Mouse (Mus musculus) megakaryocyte, adult 5-6 weeks (primary cell): ENCODE measurements around the gene Loxl4. TPM values are rescaled to one million over a fixed set of nuclear protein-coding genes. Genes with fewer than 3 reads are reported as not detected.

Experiments used
- ATAC-seq: 2 replicates; pipeline ENCODE4 v1.8.0; 2016; ENCODE audit warnings: mild to moderate bottlenecking, inconsistent platforms; ENCODE audit not compliant: poor library complexity, severe bottlenecking
- total RNA-seq, 2 experiments: library from RNA; stranded (forward) in 1 of 2; stranded (reverse) in 1 of 2; fragments of 153-499, 151-499 nt in 1 of 2; fragments of 221-1000, 200-1000 nt in 1 of 2; gene quantifications; 2 replicates each; pipeline versions ENCODE4 v1.2.3 to v1.2.4; 2015 to 2017

The Loxl4 gene
- total RNA-seq, 2 experiments from 2014 or later, result not detected

DNA sequence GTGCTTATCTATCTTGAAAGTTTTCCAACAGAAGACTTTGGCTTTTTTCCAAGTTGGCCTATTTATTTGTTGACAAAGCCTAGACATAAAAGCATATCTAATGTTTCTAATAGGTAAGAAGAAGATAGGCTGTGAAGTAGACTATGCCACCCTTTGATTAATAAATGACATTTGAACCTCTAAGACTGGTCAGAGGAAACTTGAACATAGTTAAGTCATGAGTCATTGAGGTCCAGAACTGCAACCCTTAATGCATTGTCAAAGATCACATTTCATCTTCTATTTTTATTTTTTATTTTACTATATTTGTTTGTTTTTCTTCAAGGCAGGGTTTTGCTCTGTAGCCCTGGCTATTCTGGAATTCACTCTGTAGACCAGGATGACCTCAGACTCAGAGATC, 45.6 kb downstream of the Loxl4 start:
- no peak for ATAC-seq

DNA sequence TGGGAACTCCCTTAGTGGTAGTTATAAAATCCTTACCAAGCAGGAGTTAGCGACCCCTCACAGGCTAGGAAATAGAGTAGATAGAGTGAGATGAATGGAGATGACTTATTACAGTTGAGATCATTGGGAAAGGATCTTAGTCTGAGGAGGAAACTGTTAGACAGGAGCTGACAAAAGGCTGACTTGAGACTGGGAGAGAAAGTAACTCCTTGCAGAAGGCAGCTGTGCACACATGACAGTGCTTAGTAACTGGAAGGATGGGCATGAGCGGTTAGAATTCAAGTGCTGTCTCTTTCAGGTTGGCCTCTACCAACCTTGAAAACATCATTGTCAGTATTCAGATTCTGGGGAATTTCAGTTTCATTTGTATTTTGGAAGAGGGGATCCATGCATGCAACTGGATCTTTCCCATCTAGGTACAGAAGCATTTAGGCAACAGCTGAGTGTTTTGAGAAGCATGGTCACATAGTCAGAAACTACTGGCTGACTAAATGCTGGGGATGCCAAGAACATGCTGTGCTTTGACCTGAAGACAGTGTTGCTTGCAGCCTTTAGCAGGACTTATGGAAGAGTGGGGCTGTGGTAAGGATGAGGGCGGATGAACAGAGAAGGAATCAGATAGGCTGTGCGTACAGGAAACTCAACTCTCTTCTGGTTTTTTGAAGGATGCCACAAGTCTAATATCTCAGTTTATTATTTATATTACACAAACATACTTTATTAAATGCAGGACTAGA, 46.2 kb downstream of the Loxl4 start:
- ATAC-seq, result no peak

GRCm38 (mm10) chr19:42563726-42564270, 48.8 kb downstream of the Loxl4 start:
- ATAC-seq, result no peak

DNA sequence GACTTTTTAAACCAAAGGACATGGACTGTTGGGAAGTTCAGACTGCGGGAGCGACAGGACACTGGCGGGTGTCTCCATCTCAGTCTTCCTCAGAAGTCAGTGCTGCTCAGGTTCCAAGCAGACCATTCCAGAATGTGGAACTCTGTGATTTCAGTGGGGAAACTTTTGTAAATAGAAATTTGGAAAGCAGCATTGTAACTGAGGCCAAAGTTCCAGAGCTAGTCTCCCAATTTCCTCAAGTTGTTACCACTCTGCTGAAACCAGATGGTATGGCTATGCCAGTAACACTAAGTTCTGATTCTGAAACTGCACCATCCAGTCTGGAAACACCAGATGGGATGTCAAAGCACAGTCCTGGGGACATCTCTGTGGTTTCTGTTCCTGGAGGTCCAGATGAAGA, 49.6 kb downstream of the Loxl4 start:
- no peak for ATAC-seq

GRCm38 (mm10) chr19:42561991-42562390, 50.6 kb downstream of the Loxl4 start:
- ATAC-seq, result no peak

DNA sequence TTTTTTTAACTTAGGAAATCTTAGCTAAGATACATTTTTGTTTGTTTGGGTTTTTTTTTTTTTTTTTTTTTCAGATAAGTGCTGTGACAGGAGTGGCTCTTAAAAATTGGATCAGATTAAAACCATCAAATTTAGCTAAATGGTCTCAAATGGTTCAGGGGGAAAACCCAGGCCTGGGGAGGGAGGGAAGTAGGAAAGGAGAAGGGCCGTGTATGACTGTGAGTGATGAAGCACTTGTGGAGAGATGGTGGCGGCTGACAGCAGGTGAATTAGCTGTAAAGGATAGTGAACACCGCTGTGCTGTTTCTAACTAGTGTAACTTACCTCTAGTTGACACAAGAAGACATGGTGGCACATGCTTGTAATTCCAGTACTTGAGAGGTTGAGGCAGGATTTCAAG, 53.9 kb downstream of the Loxl4 start:
- no peak for ATAC-seq

Other genes with a start within 250 kb of the Loxl4 start
- gene Crtac1, start 181.0 kb downstream of the Loxl4 start, total RNA-seq (2015), result 1.2 and 2.6 TPM in 2 replicates
- gene Crtac1, start 181.0 kb downstream of the Loxl4 start, total RNA-seq (2017), result not detected in 2 replicates
- gene R3hcc1l, start 94.1 kb downstream of the Loxl4 start, total RNA-seq (2015), result 30.8 and 38.5 TPM in 2 replicates
- 40.5 and 49.2 TPM in 2 replicates for gene R3hcc1l, start 94.1 kb downstream of the Loxl4 start, total RNA-seq (2017)
- gene Pyroxd2, start 140.0 kb upstream of the Loxl4 start, total RNA-seq (2015), result 0.98 and 1.5 TPM in 2 replicates
- gene Pyroxd2, start 140.0 kb upstream of the Loxl4 start, total RNA-seq (2017), result 0.40 and 2.0 TPM in 2 replicates
- gene Hps1, start 167.2 kb upstream of the Loxl4 start, total RNA-seq (2015), result 10.5 and 14.2 TPM in 2 replicates
- 14.3 and 23.3 TPM in 2 replicates for gene Hps1, start 167.2 kb upstream of the Loxl4 start, total RNA-seq (2017)